Mouse (Mus musculus): ENCODE measurements at regions not wholly inside any gene's neighbourhood (a gene's known extent, or its start where the extent isn't known, plus 50 kb on each side); places are given as distances from the start of the nearest gene placed in this dataset.

DNA sequence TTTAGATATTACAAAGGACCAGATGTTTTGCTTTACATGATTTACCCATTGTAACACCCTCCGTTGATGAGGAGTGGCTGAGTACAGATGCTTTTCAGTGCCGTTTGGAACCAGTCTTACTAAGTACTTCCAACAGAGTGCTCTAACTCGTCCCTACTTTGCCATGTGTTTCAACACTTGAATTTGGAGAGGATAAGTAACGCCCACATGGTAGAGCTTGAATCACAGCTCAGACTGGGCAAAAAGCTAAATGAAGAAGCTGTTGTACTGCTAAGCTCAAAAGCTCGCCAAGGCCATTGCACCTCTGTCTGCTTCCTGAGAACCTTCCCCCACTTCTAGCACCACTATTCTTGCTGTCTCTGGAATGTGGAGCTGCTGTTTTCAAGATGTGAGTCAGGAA, 471.1 kb downstream of the Nfib start:
- DNase-seq (ENCODE audit: low spot score): no peak

DNA sequence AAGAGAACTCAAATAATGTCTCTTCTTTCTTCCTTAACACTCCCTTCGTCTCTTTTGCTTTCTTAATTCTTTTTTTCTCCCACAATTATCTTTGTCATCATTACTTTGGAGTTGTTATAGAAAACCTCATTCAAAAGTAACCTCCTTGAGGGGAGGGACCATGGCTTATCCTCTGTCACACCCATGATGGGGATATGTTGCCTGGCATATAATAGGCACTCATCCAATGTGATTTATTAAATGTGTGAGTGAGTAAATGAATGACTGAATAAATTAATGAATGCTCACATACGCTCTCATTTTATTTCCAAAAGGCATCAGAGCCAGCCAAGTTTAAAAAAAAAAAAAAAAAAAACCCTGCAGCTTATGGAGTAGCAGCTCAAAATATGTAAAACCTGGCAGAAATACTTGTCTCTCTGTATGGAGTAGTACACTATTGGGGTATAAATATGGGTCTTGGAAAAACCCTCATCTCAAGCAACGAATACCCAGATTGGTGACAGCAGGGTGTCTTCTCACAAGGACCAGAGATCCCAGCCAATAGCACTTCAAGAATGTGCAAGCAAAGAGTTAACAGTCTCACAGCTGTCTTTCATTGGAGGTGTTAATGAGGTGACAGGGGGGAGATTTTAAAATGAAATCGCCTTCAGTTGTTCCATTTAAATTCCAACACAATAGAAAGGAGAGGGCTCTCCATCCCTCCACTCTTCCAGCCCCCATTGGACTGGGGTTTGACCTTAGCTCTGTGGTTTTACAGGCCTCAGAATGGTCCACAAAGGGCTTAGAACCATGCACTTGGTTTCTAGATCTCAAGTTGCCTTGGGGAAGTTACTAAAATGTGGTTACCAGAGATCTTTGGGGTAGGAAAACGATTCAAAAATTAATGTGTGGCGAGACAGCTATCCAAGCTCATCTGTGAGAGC, 479.1 kb downstream of the Nfib start:
- no peak for DNase-seq (ENCODE audit: low spot score)

DNA sequence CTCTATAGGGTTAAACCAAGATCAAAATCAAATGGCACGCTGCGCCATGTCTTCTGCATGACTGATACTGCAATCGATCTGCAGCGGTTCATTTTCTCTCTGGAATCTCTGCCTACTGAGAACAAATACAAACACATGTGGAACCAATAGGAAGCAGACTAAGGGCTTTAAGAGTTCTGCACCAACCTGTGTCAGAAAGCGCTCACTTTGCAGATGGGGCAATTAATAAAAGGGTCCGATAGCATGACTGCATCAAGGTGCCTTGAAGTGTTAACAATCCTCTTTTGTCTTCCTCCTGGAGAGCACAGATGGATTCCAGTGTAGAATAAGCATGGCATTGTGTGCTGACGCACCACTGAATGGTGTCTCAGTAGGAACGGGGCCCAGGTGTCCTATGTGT, 484.8 kb downstream of the Nfib start:
- DNase-seq (ENCODE audit: low spot score): no peak

DNA sequence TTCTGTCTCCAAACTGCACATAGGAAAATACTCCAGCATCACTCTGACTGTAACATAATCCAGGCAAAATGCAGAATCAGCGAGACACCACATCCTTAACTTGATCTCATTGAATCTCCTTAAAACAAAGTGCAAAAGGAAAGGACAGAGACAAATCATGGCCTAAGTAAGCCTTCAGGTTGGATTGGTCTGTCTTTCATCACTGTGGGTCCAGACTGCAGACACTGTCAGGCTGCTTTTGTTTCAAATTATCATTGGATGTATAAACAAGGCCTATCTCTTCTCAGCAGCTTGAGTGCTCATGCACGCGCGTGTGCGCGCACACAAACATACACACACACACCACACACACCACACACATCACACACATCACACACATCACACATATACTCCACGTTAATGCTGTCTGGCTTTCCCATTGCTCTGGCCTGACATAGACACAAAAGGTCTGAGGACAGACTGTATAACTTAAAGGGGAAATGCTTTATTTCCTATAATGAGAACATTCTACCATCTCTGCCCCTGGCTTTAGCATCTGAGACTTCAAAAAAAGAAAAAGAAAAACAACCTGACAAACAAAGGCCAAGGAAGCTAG, 485.3 kb downstream of the Nfib start:
- DNase-seq (ENCODE audit: low spot score): no peak

DNA sequence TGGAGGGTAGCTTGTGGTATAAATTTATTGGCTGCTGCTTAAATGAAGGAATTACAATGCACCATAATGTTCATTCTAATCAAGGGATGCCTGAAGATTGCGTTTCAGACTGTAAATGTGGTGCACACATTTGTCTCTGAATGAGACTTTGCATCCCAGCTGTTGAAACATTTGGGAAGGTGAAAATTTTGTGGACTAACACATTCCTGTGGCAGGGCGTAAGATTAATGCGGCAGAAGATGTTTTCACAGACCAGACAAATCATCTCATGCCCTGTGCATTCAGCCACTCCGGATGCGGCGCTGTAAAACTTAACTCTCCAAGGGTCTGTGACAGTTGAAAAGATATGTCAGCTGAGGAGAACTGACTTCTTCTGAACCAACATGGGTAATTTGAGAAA, 486.9 kb downstream of the Nfib start:
- no peak for DNase-seq (ENCODE audit: low spot score)

DNA sequence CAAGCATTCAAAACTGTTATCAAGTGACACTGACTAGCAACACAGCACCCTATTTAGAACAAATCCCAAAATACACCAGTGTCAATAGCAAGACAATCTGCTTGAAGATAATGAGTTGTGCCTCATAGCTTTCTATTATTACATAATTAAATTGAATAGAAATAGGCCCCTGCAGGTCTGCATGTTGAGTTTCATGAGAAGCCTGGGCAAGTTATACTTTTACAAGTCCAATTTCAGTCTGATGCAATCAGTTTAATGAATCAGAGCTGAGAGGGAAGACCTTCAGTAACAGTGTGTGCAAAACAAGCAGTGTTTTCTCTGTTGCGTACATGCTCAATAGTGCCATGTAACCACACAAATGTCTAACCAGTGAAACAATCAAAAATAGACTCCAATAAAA, 498.5 kb downstream of the Nfib start:
- DNase-seq (ENCODE audit: low spot score): no peak

DNA sequence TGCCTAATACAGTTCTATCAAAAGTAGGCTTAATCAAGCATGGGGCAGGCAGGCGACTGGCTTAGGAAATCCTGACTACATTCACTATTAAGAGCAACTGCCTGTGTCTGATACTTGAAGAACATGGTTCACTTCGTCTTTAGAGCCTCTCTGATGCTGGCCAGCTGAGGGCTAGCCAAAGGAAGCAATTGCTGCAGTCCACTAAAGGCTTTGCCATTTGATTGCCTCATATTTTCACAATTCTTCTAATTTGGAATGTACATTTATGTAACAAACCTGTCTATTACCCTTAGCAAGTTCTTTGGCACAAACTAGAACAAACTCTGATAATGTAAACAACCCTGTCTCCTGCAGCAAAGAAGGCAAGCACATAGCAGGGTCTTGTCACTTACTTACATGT, 505.2 kb downstream of the Nfib start:
- no peak for DNase-seq (ENCODE audit: low spot score)

DNA sequence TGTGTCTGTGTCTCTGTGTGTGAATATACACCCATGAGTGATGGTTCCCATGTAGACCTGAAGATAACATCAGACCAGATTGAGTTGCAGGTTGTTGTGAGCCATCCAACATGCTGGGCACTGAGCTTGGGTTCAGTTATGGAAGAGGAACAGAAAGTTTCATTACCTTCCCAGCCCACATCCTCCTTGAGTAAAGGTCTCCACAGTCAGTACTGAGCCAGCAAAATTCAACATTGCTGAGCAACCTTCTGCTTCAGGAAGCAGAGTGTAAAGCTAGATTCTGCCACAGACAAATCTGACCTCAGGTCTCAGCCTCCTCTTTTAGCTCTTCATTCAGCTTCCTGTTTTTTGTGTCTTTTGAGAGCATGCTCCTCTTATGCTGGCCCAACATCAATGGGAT, 506.4 kb downstream of the Nfib start:
- DNase-seq (ENCODE audit: low spot score): no peak

DNA sequence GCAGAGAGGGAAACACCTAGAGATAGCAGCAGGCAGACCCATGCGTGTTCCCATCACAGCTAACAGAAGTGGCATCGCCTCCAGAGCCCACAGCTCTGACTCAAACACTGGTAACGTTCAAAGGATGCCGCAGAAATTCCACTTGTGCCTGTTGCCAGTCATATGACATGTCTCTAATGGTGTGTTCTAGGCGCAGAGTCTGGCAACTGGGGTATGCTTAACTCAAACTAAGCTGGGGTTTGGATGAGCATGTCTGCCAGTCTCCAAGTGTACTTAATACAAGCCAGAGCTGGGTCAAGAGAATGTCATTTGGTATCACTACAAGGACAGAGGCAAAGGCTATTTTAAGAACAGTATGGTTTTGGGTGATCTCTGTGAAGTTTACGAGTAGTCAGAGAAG, 507.9 kb downstream of the Nfib start:
- no peak for DNase-seq (ENCODE audit: low spot score)

DNA sequence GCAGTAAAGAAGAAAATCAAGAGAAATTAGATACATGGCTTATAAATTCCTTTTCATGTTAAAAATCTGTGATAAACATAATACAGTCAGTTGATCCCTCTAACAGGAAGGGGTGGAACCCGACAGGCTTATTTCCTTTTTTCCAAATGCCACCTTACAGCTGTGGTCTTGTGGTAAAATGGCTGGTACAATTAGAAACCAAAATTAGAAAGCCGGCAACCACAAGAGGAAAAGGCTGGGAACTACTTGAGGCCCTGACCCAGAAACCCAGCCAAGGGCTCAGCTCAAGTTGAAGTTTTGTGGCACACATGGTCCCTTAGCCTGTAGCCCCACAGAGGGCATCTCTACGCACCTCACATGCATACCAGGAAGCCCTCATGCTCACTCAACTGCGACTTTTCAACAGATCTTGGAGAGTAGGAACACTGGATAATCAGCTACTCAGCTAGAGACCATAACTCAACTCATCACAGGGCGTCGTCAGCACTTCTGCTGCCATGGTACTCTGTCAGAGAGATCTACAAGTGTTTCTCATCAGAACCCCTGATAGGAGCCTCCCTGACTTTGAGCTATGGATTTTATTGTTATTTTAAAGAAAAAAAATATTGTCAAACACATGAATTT, 509.4 kb downstream of the Nfib start:
- no peak for DNase-seq (ENCODE audit: low spot score)

DNA sequence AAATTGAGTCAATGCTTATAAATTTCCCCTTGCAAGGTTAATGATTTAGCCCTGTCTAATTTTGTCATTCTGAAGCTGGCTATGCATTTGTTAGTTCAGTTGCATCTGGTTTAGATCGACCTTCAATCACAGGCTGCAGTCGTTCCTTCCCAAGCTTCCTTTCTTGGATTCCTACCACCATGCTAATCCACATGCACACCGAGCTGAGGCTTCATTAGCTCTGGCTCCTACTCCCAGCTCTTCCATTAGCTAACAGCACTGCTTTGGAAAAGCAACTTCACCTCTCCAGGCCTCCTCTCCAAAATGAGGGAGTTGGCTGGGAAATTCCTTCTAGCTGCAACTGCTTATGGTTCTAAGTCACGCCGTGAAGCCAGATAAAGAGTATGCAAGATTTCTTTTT, 511.6 kb downstream of the Nfib start:
- DNase-seq (ENCODE audit: low spot score): no peak

DNA sequence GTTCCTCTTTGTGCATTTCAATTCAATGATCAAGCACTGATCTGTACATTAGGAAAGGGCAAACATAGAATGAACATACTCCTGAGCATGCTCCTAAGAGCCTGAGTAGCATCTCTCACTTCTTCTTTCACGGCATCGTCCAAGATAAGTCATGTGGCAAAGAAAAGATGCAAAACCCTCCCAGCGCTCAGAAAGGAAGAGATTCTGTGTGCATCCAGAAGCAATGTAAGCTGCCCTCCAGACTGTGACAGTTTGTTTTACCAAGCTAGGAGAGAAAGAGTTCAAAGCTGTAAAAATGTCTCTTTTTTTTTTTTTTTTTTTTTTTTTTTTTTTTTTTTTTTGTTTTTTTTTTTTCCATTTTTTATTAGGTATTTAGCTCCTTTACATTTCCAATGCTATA, 518.7 kb downstream of the Nfib start:
- no peak for DNase-seq (ENCODE audit: low spot score)

DNA sequence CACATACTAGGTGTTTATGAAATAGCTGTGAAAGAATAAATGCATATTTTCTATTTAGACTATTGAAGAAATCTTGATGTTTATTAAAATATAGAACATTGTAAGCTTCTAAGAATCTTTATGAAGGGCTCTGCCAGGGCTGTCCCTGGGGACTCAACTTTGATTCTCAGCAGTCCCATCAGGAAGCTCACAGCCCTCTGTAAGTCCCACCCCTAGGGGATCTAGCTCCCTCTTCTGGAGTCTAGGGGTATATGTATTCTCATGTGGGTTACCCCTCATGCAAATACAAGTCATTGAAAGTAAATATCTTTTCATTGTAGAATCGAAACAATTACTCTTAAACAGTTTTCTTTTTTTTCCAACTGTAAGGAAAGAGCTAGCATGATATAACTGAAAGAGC, 521.6 kb downstream of the Nfib start:
- DNase-seq (ENCODE audit: low spot score): no peak

DNA sequence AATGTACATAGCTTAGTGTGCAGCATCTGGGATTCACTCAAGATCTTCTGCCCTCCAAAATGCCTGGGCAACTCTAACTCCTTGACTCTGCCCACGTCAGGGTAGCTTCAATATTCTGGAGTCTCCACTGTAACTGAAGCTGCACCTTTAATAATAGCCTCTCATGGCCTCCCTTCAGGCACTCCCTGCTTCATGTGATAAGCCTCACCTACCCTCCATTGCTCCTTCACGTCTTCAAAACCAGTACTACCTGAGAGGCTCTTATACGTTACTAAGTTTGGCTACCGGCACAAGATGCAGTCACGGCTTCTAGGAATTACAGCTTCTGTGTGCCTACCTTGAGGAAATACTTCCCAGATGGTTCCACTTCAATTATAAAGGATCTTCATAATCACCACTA, 527.4 kb downstream of the Nfib start:
- DNase-seq (ENCODE audit: low spot score): no peak

DNA sequence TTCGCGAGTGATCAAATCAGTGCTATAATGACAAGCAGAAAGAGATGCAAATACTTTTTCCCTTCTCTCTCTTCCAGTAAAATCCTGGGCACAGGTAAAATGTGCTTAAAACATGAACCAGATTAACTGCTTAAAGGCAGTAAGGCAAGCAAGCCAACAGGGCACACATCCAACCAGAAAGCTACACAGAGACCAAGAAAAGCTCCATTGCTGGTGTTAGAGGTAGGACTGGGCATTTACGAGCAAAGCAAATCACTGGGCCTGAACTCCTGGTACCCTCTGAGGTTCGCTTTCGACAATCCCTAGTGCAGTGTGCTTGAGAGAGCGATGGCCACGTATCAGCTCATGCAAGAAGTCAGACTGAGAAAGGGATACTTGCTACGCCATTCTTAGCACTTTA, 528.8 kb downstream of the Nfib start:
- no peak for DNase-seq (ENCODE audit: low spot score)

DNA sequence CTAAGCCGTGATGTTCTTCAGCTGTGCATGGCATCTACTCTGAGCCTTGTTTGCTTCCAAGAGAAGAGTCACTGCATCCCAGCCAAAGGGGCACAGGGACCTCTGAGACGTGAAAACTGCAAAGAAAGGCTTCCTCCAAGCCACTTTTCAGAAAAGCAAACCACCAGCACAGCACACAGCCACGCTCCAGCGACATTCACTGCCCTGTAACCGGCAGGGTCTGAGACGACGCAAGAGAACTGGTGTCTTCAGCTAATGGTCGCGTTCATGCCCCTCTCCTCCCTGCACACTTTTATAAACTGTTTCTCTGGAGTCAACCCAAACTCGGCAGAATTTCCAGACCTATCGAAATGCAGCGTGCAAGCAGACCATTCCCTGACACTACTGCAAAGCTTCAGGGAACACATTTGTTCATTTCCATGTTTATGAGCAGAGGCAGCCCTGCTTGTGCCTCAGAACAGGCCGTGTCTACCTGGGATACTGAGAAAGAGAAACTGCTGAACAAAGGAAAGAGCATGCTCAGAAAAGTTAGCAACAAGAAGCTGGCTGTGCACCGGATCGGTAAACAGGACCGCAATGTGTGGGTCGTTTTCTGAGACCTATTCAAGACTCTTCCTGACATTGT, 532.0 kb downstream of the Nfib start:
- no peak for DNase-seq (ENCODE audit: low spot score)

DNA sequence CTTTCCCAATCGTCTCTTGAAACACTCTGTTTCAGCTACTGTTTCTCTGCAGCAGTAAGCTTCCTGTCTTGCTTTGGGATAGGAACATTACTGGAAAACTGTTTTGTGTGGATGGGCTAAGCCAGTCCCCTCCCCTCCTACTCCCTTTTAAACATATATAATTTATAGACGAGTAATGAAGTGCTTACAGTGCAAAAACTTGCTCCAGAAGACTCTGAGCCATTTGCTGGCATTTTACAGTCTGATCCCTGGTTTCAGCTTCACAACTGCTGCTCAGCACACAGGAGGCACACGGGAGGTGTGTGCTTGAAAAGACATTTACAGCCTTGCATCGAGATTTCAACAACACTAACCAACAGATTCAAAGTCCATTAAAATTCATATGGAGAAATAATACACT, 534.6 kb downstream of the Nfib start:
- DNase-seq (ENCODE audit: low spot score): no peak

DNA sequence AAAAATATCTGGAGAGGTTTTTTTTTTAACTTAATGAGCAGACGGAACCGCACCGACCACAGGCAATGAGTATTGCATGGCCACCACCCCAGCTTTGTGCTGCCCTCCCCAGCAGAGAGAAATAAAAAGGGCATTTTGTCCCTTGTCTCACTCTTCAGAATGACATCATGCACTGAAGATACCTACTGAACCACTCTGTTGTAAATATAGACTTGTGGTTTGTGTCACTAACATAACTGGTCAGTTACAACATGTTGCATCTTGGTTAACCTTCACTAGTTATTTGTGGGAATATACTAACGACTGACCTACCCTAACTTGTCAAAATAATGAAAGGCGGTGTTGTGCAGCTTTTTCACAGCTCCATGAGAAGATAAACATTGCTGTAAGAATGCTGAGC, 537.5 kb downstream of the Nfib start:
- DNase-seq (ENCODE audit: low spot score): no peak

DNA sequence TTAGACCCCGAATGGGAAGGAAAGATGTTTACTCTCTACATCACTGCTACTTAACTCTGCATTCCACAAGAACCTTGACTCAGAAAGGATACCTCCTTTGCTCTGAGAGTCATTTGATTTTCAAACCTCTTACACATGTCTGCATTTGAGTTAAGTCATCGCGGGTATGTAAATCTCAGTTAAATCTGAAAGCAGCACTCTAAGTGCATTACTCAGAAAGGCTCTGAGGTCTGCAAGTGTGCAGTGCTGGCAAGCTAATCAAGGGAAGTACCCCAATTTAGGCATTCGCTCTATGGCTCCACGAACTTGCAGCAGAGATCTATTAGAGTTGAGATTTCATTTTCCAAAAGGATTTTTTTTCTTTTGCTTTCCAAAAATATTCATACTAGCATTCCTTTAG, 538.2 kb downstream of the Nfib start:
- no peak for DNase-seq (ENCODE audit: low spot score)

DNA sequence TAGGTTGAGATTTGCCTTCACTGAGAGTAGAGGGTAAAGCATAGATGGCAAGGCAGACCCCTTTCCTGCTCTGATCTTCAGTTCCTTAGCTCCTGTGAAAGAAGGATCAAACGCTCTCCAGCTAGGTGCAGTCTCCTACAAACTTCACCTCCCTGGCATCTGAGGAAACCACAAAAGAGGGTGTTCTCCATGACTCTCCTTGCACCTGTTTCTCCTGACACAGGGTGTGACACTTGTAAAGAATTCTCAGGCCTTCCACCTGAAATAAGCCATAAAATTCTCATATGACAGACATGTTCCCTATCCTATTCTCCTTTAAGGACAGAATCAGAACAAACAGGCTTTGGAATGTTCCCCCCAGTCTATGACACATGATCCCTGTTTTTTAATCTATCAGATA, 538.7 kb downstream of the Nfib start:
- DNase-seq (ENCODE audit: low spot score): no peak

DNA sequence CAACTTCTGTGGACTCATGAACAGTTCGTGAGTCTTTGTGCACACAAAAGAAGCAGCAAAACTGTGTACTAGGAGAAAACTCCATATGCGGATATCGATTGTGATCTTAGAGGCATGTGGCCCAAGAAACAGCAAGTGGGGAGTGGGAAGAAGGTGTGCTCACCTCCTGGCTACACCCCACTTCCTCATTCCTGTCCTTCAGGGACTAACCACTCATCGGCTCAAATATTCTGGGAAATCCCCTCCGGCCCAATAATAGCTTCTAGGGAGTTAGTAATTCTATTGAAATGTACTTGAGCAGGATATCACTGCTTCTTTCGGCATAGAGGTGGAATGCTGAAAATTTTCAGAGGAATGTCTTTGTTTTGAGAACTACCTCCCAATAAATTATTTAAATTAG, 539.5 kb downstream of the Nfib start:
- no peak for DNase-seq (ENCODE audit: low spot score)

DNA sequence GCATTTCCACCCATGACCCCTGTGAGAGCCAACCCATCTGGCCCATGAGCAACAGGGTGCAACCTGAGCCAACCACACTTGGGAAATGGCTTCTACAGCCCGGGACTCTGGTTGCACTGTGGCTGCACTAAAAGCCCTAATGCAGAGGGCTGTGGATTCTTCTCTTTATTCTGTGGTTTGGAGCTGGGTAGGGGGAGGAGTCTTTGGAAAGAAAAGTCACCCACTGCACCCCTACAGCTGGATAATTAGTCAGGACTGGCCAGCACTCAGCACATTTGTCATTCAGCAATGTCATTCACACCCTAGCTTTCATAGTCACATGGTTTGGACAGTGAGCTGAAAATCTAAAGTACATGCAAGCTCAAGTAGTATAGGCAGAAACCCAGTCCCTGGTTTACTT, 541.5 kb downstream of the Nfib start:
- no peak for DNase-seq (ENCODE audit: low spot score)

DNA sequence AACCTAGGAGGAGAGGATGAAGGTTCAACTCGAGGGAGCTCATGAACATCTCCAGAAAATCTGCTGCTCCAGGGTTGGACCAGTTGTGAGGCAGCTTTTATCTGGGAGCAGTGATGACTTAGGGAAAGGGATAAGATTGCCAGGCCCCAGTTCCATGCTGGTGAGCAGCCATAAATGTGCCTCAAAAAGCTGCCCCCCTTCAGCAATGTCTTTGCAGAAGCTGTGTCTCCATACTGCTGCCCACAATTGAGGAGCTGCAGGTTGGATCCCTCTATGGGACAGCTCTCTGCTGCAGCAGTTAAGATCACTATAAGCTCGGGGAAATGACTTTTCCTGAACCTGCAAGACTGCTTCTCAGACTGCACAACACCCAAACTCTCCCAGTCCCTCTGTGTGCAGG, 543.7 kb downstream of the Nfib start:
- no peak for DNase-seq (ENCODE audit: low spot score)

Data from c-Kit-positive CD71-positive TER-119-positive erythroid progenitor cells, embryonic 14.5 days (primary cell).